ENCODE assay signal across 21 mouse cellular contexts in the genomic region with DNA sequence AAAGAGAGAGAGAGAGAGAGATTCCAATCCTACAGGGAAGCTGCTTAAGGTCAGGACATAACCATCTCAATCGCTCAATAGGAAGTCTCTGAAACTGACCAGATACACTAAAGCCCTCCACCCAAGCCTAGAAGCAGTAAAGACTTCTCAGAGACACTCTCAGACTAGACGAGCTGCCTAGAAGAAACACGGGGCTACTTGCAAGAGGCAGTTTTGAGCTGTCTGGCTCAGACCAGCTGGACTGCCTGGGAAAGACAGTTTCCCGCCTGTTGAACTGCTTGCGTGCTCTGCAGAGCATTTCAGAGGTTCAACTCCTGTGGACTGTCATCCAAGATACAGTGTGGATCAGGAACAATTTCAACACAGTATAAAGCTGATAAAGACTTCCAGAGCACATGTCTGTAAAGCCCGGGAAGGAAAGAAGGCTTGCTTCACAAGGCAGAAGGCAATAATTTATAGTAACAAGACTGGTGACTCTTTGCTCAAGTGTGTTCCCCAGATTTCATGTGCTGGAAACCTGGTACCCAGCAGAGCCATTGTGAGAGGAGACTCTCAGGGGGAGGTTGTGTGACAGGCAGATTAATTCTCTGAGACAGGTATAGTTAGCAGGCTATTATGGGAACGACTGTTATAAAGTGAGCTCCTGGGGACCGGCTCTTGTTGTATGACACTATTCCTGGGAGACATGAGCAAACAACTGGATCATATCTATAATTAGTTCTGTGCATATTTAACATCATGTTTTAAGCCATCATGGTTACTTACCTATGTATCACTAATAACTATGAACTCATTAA. TPM values are rescaled to one million over a fixed set of nuclear protein-coding genes. Genes with fewer than 3 reads are reported as not detected.
DNase-seq lines count a peak whose midpoint lies in the region; ATAC-seq and TF ChIP-seq lines count a peak whose summit lies in the region.
"Had no signal": no experiment of that assay in that cellular context is flagged by ENCODE, and none has a peak within 500 bp of the region (broad histone marks: within the 10 kb centered on the region; RNA-seq: fewer than 3 reads in every experiment).

No protein-coding gene starts in this region.

- peak overlapping the region; percentile 71 for H3K27ac ChIP-seq in heart, embryonic 11.5 days (ENCODE audit: low read depth, low read length)
- 0 out of 2 replicates have a peak overlapping the region, but pooled peaks have one; percentile 27 for H3K27ac ChIP-seq in kidney, embryonic 15.5 days
- no peak overlapping the region for H3K27ac ChIP-seq in midbrain, postnatal 0 days (ENCODE audit: low read depth, low read length)
- no peak overlapping the region for H3K27ac ChIP-seq in midbrain, embryonic 16.5 days (ENCODE audit: low read length)
- H3K27ac ChIP-seq: forebrain, embryonic 15.5 days; hindbrain, embryonic 12.5 days had no signal

- TF ChIP-seq CTCF in midbrain, postnatal 0 days (IDR thresholded peaks at IDR 0.05) = no peak

- intact Hi-C loops in heart, postnatal 36 days (cut with DNase I) = no loop called here

- H3K4me3 ChIP-seq in heart, embryonic 11.5 days (ENCODE audit: low read depth, low read length) = no peak overlapping the region
- H3K4me3 ChIP-seq in kidney, embryonic 15.5 days (replicated peaks) = no peak overlapping the region
- no peak overlapping the region for H3K4me3 ChIP-seq in midbrain, postnatal 0 days (ENCODE audit: low read depth, low read length)
- H3K4me3 ChIP-seq in midbrain, embryonic 16.5 days (ENCODE audit: low read depth, low read length) = no peak overlapping the region
- H3K4me3 ChIP-seq: erythroblast, embryonic 14.5 days; forebrain, embryonic 15.5 days; hindbrain, embryonic 12.5 days had no signal

- 0 out of 2 replicates have a peak overlapping the region, but pooled peaks have one; percentile 28 for H3K9ac ChIP-seq in heart, embryonic 11.5 days (ENCODE audit: low read depth, low read length)
- no peak overlapping the region for H3K9ac ChIP-seq in kidney, embryonic 15.5 days
- H3K9ac ChIP-seq in midbrain, postnatal 0 days (replicated peaks; ENCODE audit: low read length, poor library complexity, severe bottlenecking) = no peak overlapping the region
- no peak overlapping the region for H3K9ac ChIP-seq in midbrain, embryonic 16.5 days (ENCODE audit: low read depth, low read length)
- H3K9ac ChIP-seq: forebrain, embryonic 15.5 days; hindbrain, embryonic 12.5 days had no signal

- H3K4me2 ChIP-seq in heart, embryonic 11.5 days = peak overlapping the region; percentile 16; the same call in 1 of the 2 replicates
- no peak overlapping the region for H3K4me2 ChIP-seq in kidney, embryonic 15.5 days
- no peak overlapping the region for H3K4me2 ChIP-seq in midbrain, postnatal 0 days (ENCODE audit: low read depth, low read length, poor library complexity, severe bottlenecking)
- H3K4me2 ChIP-seq in midbrain, embryonic 16.5 days (ENCODE audit: low read length) = no peak overlapping the region
- H3K4me2 ChIP-seq: forebrain, embryonic 15.5 days; hindbrain, embryonic 12.5 days; midbrain, embryonic 11.5 days had no signal

- ATAC-seq in heart, embryonic 11.5 days (replicated peaks; ENCODE audit: insufficient number of reproducible peaks, low FRiP score, low TSS enrichment) = no peak
- no peak for ATAC-seq in kidney, embryonic 15.5 days (replicated peaks; ENCODE audit: low FRiP score)
- ATAC-seq in midbrain, postnatal 0 days (ENCODE audit: low FRiP score) = no peak
- ATAC-seq in midbrain, embryonic 16.5 days = no peak
- ATAC-seq in megakaryocyte, adult 5-6 weeks (ENCODE audit: poor library complexity, severe bottlenecking) = no peak
- ATAC-seq: forebrain, embryonic 15.5 days; inflammation-experienced regulatory T-cells, adult 6 months had no signal

- no peaks in the 10 kb centered on the region for H3K36me3 ChIP-seq in heart, embryonic 11.5 days (ENCODE audit: control insufficient read depth, insufficient read depth, low read length)
- no peaks in the 10 kb centered on the region for H3K36me3 ChIP-seq in kidney, embryonic 15.5 days
- H3K36me3 ChIP-seq in midbrain, postnatal 0 days (ENCODE audit: insufficient read depth, low read length) = no peaks in the 10 kb centered on the region
- H3K36me3 ChIP-seq in midbrain, embryonic 16.5 days (ENCODE audit: control insufficient read depth, insufficient read depth, low read length) = no peaks in the 10 kb centered on the region
- H3K36me3 ChIP-seq: forebrain, embryonic 15.5 days; hindbrain, embryonic 12.5 days had no signal

- no peaks in the 10 kb centered on the region for H3K27me3 ChIP-seq in heart, embryonic 11.5 days (ENCODE audit: control insufficient read depth, insufficient read depth, low read length)
- H3K27me3 ChIP-seq in kidney, embryonic 15.5 days = no peaks in the 10 kb centered on the region
- H3K27me3 ChIP-seq in midbrain, postnatal 0 days (ENCODE audit: insufficient read depth, low read length) = no peaks in the 10 kb centered on the region
- no peaks in the 10 kb centered on the region for H3K27me3 ChIP-seq in midbrain, embryonic 16.5 days (ENCODE audit: control insufficient read depth, insufficient read depth, low read depth, low read length)
- H3K27me3 ChIP-seq: CH12.LX; forebrain, embryonic 15.5 days; hindbrain, embryonic 12.5 days had no signal

- peaks cover 10% of the 10 kb centered on the region for H3K4me1 ChIP-seq in heart, embryonic 11.5 days (ENCODE audit: control insufficient read depth, insufficient read depth, low read length)
- peaks cover 6% of the 10 kb centered on the region; the same call in 1 of the 2 replicates for H3K4me1 ChIP-seq in kidney, embryonic 15.5 days
- no peaks in the 10 kb centered on the region for H3K4me1 ChIP-seq in midbrain, postnatal 0 days (ENCODE audit: insufficient read depth, low read length)
- H3K4me1 ChIP-seq in midbrain, embryonic 16.5 days (ENCODE audit: control insufficient read depth, insufficient read depth, low read length) = no peaks in the 10 kb centered on the region
- H3K4me1 ChIP-seq: forebrain, embryonic 15.5 days; hindbrain, embryonic 12.5 days had no signal

- WGBS in heart, embryonic 11.5 days (ENCODE audit: insufficient replicate concordance) = 28% methylated on average over 8 of the region's 8 CpGs
- WGBS in kidney, embryonic 15.5 days = 42% methylated on average over 8 of the region's 8 CpGs
- 48% methylated on average over 8 of the region's 8 CpGs for WGBS in midbrain, postnatal 0 days
- WGBS in midbrain, embryonic 16.5 days = 68% methylated on average over 8 of the region's 8 CpGs

- H3K9me3 ChIP-seq in heart, embryonic 11.5 days (replicated peaks; ENCODE audit: control insufficient read depth, low read length) = no peaks in the 10 kb centered on the region
- no peaks in the 10 kb centered on the region for H3K9me3 ChIP-seq in kidney, embryonic 15.5 days (replicated peaks)
- no peaks in the 10 kb centered on the region for H3K9me3 ChIP-seq in midbrain, postnatal 0 days (ENCODE audit: low read length)
- H3K9me3 ChIP-seq in midbrain, embryonic 16.5 days (replicated peaks; ENCODE audit: control insufficient read depth, low read length, poor library complexity, severe bottlenecking) = no peaks in the 10 kb centered on the region
- H3K9me3 ChIP-seq: forebrain, embryonic 15.5 days; hindbrain, embryonic 12.5 days had no signal

- no peak for DNase-seq in heart, postnatal 36 days
- no peak for DNase-seq in kidney, adult 11 months
- peak; percentile 10 for DNase-seq in midbrain, postnatal 0 days (ENCODE audit: low spot score)
- DNase-seq in yolk sac, embryonic 10.5 days (ENCODE audit: low spot score) = peak; percentile 61
- DNase-seq: adrenal gland, adult 8-10 months; cerebellum, adult 18-20 months; cerebellum, postnatal 36 days; kidney, postnatal 25 days; lung, postnatal 10 days; thymus, adult 2 months had no signal

RNA-seq across cellular contexts. Expression of a gene that starts 11.8 kb away (rescaled TPM):
- 177 and 185 TPM in 2 replicates for polyA plus RNA-seq in heart, embryonic 11.5 days (2014; fragmentation: Nextera tagmentation; extraction: Ambion mirVana)
- total RNA-seq in heart, postnatal 36 days (2021) = 10 to 100 TPM; 10.1 TPM
- 72.7 and 76.0 TPM in 2 replicates for polyA plus RNA-seq in kidney, embryonic 15.5 days (2015; fragmentation: Nextera tagmentation; extraction: Ambion mirVana)
- total RNA-seq in midbrain, postnatal 0 days (2014; rRNA removed) = 4.0 and 4.5 TPM in 2 replicates
- 3.7 and 3.9 TPM in 2 replicates for polyA plus RNA-seq in midbrain, postnatal 0 days (2015; fragmentation: Nextera tagmentation; extraction: Ambion mirVana)
- 4.1 and 4.2 TPM in 2 replicates for polyA plus RNA-seq in midbrain, embryonic 16.5 days (2015; fragmentation: Nextera tagmentation; extraction: Ambion mirVana)
- not detected in 2 replicates for total RNA-seq in megakaryocyte, adult 5-6 weeks (2015)
- not detected in 2 replicates for total RNA-seq in megakaryocyte, adult 5-6 weeks (2017)
- total RNA-seq: neutrophil, adult 5-6 weeks had no signal
- polyA plus RNA-seq: inflammation-experienced regulatory T-cells, adult 6 months had no signal

Comparison
In these comparisons a context has a peak if more than half of its experiments do, and no peak if none do; other contexts are left out.
1. H3K27ac ChIP-seq: peak in heart, embryonic 11.5 days (single experiment) and kidney, embryonic 15.5 days (single experiment); none in midbrain, postnatal 0 days (single experiment) and midbrain, embryonic 16.5 days (single experiment).
2. DNase-seq: peak in midbrain, postnatal 0 days (single experiment) and yolk sac, embryonic 10.5 days (single experiment); none in heart, postnatal 36 days (0 of 2) and kidney, adult 11 months (single experiment).
3. RNA of a gene that starts 11.8 kb away (polyA plus RNA-seq): 177 to 185 TPM in heart, embryonic 11.5 days and 72.7 to 76.0 TPM in kidney, embryonic 15.5 days; 4.1 to 4.2 TPM in midbrain, embryonic 16.5 days and 3.7 to 3.9 TPM in midbrain, postnatal 0 days; every median in the first group is over 10 times any median in the second.